Mouse (Mus musculus) limb, embryonic 10.5 days (tissue): ENCODE measurements around the gene Pstk. TPM values are rescaled to one million over a fixed set of nuclear protein-coding genes. Genes with fewer than 3 reads are reported as not detected.
A peak's percentile ranks its signal among the peaks of the same experiment; 100 is the strongest.

Source experiments
- DNase-seq: peaks from one replicate; pipeline ENCODE4 v3.0.0-alpha.2; 2017; ENCODE audit warnings: low spot score
- H3K27ac ChIP-seq: fragments of 300-500 bp; sonication (generic); 2 replicates; pipeline ENCODE4 v1.5.1; 2016; ENCODE audit warnings: mild to moderate bottlenecking
- H3K27me3 ChIP-seq: fragments of 300-500 bp; sonication (generic); 2 replicates; pipeline ENCODE4 v1.6.1; 2016; ENCODE audit warnings: low read depth, mild to moderate bottlenecking; ENCODE audit not compliant: poor library complexity, severe bottlenecking
- H3K36me3 ChIP-seq: fragments of 300-500 bp; sonication (generic); 2 replicates; pipeline ENCODE4 v1.6.1; 2016; ENCODE audit warnings: mild to moderate bottlenecking, moderate library complexity
- H3K4me1 ChIP-seq: fragments of 300-500 bp; sonication (generic); 2 replicates; pipeline ENCODE4 v1.6.1; 2016
- H3K4me3 ChIP-seq: fragments of 300-500 bp; sonication (generic); 2 replicates; pipeline ENCODE4 v1.5.1; 2016; ENCODE audit warnings: mild to moderate bottlenecking, moderate library complexity
- H3K9me3 ChIP-seq: fragments of 300-500 bp; sonication (generic); replicated peaks from 2 replicates; pipeline ENCODE4 v1.6.1; 2016; ENCODE audit warnings: mild to moderate bottlenecking
- WGBS: fragments of 180-500 bp; shearing (Covaris S2); methylation state at CpG from one replicate; pipeline ENCODE4 v1.1.7; 2016; 5-methylcytosine and 5-hydroxymethylcytosine counted together
- polyA plus RNA-seq: library from polyadenylated mRNA; unstranded; fragments of >200 nt; fragmentation: Nextera tagmentation; extraction: Ambion mirVana; gene quantifications from 2 replicates; pipeline ENCODE4 v1.2.1, GENCODE M21; 2016

Gene Pstk
- polyA plus RNA-seq, 1 experiment from 2014 or later: 68.0 TPM

DNA sequence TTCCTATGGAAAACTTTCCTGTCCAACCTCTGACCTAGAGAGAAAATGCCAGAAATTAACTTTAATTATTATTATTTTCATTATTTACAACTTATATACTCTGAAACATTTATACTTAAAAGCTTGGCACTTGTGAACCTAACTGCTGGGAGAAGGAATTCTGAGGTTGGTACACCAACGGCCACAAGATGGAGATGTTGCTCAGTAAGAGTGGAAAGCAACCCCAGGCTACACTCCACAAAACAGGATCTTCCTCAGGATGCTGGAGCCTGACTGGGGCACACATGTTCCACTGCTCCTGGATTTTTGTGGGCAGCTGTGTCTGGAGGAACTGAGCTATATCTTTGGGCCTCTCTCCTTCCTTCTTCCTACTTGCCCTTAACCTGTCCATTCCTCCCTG is 61.3 kb downstream of the Pstk start:
- H3K27ac ChIP-seq: no peak overlapping the region
- WGBS: 7% methylated on average over 1 of the region's 1 CpGs
- no peaks in the 10 kb centered on the region for H3K27me3 ChIP-seq
- H3K9me3 ChIP-seq: no peaks in the 10 kb centered on the region
- peaks cover 17% of the 10 kb centered on the region for H3K36me3 ChIP-seq
- no peaks in the 10 kb centered on the region for H3K4me1 ChIP-seq
- H3K4me3 ChIP-seq: no peak overlapping the region
- DNase-seq: peak; percentile 45

GRCm38 (mm10) chr7:131434276-131434675 is 63.3 kb downstream of the Pstk start:
- H3K4me1 ChIP-seq: no peaks in the 10 kb centered on the region
- DNase-seq: no peak
- H3K27ac ChIP-seq: no peak overlapping the region
- peaks cover 14% of the 10 kb centered on the region for H3K36me3 ChIP-seq
- no peaks in the 10 kb centered on the region for H3K27me3 ChIP-seq
- WGBS: 80% methylated on average over 1 of the region's 1 CpGs
- H3K4me3 ChIP-seq: no peak overlapping the region
- H3K9me3 ChIP-seq: no peaks in the 10 kb centered on the region

- Histone ChIP-seq H3K4me3 (no peak overlapping the region), H3K36me3 (no peaks in the 10 kb centered on the region; the same call in 1 of the 2 replicates), H3K4me1 (no peaks in the 10 kb centered on the region), H3K27ac (no peak overlapping the region), H3K27me3 (no peaks in the 10 kb centered on the region), H3K9me3 (no peaks in the 10 kb centered on the region)
- WGBS: 65% methylated on average over 3 of the region's 3 CpGs
- no peak for DNase-seq
Measured at GRCm38 (mm10) chr7:131437051-131437450, 66.1 kb downstream of the Pstk start.

Other genes with a start within 250 kb of the Pstk start
- gene 4933402N03Rik, start 224.8 kb upstream of the Pstk start, polyA plus RNA-seq: not detected in 2 replicates
- not detected in 2 replicates for gene 5430419D17Rik, start 196.7 kb upstream of the Pstk start, polyA plus RNA-seq
- not detected in 2 replicates for gene Cuzd1, start 48.8 kb upstream of the Pstk start, polyA plus RNA-seq
- not detected in 2 replicates for gene Fam24b, start 41.6 kb upstream of the Pstk start, polyA plus RNA-seq
- gene Fam24a, start 37.3 kb upstream of the Pstk start, polyA plus RNA-seq: not detected in 2 replicates
- 22.6 and 25.5 TPM in 2 replicates for gene 2310057M21Rik, start 8.4 kb upstream of the Pstk start, polyA plus RNA-seq
- 20.2 and 21.2 TPM in 2 replicates for gene Ikzf5, start 39.4 kb downstream of the Pstk start, polyA plus RNA-seq
- 51.9 and 56.2 TPM in 2 replicates for gene Acadsb, start 39.5 kb downstream of the Pstk start, polyA plus RNA-seq
- not detected in 2 replicates for gene Hmx3, start 171.7 kb downstream of the Pstk start, polyA plus RNA-seq
- not detected in 2 replicates for gene Hmx2, start 177.6 kb downstream of the Pstk start, polyA plus RNA-seq
- 338 and 339 TPM in 2 replicates for gene Bub3, start 189.1 kb downstream of the Pstk start, polyA plus RNA-seq